Mouse (Mus musculus) lung, postnatal 36 days (tissue): ENCODE results near the gene Pi4k2a.

Experiments used
- DNase-seq: peaks from one replicate; pipeline ENCODE4 v3.0.0; 2022; ENCODE audit warnings: mixed read lengths

Gene Pi4k2a

DNA sequence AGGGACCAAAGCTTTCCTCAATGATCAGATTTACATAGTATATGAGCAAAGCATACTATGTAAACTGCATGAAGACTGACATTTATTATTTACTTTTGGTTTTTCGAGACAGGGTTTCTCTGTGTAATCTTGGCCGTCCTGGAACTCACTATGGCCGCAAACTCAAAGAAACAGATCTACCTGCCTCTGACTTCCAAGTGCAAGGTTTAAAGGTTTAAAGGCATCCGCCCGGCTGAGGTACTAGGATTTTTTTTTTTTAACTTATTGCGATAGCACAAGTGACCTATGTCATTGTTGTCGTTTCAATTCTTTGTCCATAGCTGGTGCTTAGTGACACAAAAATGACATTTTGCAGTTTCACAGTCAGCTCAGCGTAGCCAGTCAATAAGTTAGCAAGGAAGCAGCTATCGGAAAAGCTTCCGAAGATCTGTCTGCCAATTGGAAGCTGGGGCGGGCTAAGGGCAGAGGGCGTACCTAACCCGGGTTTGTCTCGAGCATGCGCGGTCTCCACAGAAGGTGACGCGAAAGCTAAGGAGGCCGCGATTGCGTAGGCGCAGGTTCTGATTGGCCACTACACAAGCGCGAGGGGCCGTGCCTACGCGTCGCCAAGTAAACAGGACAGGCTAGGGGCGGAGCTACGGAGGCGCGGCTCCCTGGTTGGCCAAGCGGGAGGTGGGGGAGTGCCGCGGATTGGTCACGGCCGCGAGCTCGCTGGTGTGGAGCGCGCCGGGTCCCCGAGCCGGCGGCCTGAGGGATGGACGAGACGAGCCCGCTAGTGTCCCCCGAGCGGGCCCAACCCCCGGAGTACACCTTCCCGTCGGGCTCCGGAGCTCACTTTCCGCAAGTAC, at the start of gene Pi4k2a:
Pi4k2a (plus strand) TSS at position 723 of the 848 bp plus-strand sequence.
- DNase-seq, result peak; percentile 100

- DNase-seq, result no peak
Observed at GRCm38 (mm10) chr19:42043988-42044387, 46.3 kb upstream of the Pi4k2a start.

DNA sequence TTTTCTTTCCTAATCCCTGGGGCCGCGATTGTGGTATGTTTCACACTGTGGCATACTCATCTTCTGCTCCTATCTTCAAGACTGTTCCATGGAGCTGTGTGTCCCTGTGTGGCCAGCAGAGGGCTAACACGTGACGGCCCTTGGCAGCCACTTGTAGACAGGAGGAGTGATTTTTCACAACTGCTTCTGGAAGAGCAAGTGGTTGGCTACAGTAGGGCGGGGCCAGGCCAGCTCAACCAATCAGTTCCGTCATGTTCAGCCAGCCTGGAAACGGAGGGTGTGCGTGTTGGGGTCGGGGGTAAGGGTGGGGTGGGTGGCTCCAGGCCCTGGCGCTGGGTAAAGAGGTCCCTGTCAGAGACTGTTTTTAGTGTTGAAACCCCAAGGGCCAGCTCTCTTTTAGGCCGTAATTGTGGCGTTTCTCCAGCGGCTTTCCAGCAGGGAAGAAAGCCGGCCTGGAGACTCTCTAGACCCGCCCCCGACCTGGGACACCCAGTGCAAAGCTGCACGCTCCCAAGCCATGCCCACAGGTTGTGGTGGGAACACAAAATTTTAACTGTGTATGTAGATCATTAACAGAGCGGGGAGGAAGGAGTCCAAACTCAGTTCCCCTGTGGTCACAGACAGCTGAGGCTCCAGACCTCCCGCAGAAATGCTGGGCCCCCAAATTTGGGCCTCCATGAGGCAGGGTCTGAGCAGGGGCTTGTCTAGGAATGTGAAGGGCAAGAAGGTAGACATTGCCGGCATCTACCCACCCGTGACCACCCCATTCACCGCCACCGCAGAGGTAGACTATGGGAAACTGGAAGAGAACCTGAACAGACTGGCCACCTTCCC, 44.8 kb upstream of the Pi4k2a start, which contains the start of gene Hoga1:
Hoga1 (plus strand) TSS at position 342 of the 834 bp plus-strand sequence.
- peak; percentile 94 for DNase-seq

DNA sequence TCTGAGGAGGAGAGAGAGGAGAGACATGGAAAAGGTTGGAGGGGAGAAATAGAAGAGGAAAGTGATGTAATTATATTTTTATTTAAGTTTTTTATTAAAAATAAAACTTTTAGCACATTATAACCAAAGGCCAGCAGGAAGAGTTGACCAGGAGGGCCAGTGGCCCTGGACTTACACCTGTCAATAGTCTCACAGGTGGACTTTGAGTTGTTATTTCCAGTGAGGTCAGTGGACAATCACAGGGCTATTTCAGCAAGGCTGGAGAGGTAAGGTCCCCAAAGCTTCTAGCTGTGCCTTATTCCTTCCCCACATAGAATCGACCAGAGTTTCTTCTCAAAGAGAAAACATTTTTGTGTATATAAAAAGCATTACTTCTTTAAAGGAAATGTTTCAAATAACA, 40.0 kb upstream of the Pi4k2a start:
- no peak for DNase-seq

- DNase-seq, result no peak
Observed at GRCm38 (mm10) chr19:42051351-42051750, 38.9 kb upstream of the Pi4k2a start.

DNA sequence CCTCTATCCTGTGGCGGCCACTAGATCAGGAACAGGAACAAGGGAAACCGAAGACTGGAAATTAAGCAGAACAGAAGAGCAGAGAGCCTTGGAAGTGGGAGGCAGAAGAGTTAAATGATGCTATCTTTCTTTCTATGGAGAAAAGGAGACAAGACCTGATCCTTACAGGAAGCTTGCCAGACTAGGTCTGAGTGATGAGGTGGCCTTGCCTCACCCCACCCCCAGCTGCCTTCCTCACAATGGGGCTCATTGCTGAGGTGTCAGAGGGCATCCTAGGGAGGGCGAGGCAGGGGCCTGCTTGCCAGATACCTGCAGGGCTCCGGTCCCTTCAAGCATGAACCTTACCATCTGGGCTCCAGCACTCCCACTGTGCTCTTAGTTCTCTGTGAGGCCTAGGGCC, 38.3 kb upstream of the Pi4k2a start, which contains the start of gene 4933411K16Rik:
4933411K16Rik (plus strand) TSS at position 301 of the 400 bp plus-strand sequence.
- no peak for DNase-seq

GRCm38 (mm10) chr19:42054255-42054654, 36.0 kb upstream of the Pi4k2a start:
- DNase-seq, result peak; percentile 61

- DNase-seq, result no peak
Observed at GRCm38 (mm10) chr19:42055881-42056280, 34.4 kb upstream of the Pi4k2a start.

GRCm38 (mm10) chr19:42056719-42057409, 33.4 kb upstream of the Pi4k2a start:
- DNase-seq, result no peak

- peak; percentile 11 for DNase-seq
Observed at GRCm38 (mm10) chr19:42058426-42058825, 31.8 kb upstream of the Pi4k2a start.

GRCm38 (mm10) chr19:42061443-42061842, 28.8 kb upstream of the Pi4k2a start:
- DNase-seq, result no peak

DNA sequence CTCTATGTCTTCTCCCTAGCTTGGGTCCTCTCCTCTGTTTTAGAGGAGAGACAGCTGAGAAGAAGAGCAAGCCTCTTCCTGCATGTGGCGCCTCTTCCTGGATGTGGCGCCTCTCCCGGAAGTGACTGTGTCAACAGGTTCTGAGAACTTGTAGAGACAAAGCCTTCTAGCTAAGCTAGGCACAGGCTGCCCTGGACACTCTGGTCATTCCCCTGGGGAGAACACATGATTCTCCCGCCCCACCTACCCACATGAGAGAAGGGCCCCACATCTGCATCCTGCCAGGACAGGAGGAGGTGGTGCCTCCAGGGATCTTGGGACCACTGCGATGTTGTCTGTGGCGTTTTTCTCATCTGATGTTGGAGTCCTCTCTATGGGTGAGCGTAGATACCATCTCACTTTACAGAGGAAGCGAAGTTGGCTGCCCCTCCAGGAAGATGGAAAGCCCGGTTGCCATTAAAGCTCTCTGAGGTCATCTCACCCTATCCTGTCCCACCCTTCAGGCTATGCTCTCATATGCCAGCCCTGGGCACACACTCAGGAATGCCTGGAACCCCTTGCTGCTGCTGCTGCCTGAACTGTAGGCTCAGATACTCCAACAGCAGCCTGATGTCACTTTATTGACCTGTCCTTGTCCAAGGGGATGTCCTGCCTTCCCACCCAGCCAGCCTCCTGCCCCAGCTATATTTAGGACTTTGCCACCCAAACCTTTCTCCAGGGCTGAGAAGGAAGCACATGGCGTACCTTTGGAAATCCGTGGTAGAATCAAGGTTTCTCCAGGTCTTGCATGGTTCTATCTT, 21.6 kb upstream of the Pi4k2a start:
- DNase-seq, result peak; percentile 74

GRCm38 (mm10) chr19:42069241-42069525, 21.1 kb upstream of the Pi4k2a start:
- peak; percentile 69 for DNase-seq

GRCm38 (mm10) chr19:42071221-42071620, 19.0 kb upstream of the Pi4k2a start:
- DNase-seq, result peak; percentile 22

DNA sequence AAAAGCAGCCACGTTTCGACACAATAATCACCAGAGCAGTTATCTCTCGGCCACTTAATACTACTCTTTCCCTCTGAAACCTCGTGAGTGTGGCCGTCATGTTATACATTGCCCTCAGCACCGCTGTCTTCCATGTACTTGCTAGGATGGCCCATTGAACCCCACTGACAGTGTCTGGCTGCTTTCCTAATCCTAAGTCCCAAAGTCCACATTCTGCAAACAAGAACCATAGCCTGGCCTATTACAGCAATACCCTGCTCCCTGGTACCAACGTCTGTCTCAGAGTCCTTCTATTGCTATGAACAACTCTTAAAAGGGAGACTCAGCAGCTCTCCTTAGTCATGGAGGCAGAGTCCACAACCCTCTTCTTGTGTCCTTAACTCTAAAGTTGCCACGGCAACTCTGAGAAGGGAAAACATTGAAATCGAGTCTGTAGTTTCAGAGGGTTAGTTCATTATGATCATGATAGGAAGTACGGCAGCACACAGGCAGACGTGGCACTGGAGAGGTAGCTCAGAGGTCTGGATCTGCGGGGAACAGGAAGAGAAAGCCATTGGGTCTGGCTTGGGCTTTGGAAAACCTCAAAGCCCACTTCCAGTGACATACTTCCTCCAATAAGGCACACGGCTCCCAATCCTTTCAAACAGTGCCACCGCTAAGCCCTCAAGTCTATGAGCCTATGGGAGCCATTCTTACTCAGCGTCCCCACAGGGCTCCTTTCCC, 18.2 kb upstream of the Pi4k2a start:
- DNase-seq, result no peak

GRCm38 (mm10) chr19:42072802-42073201, 17.5 kb upstream of the Pi4k2a start:
- DNase-seq, result peak; percentile 23

DNA sequence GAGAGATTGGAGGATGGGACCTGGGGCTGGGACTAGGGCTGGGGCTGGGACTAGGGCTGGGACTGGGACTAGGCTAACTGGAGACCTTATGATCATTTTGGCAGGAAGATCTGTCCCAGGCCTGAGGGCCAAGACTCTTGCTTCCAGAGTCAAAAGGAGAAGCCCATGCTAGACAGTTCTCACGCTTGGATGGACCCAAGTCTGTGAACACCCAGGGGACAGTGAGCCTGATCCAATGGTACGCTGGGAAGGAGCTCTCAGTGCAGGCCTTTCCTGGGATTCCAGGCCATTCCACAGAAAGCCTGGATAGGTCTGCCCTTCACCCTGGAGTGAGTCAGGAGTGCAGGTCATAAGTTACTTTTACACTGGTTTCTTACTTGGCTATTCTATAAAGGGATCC, 15.2 kb upstream of the Pi4k2a start:
- DNase-seq, result no peak

DNA sequence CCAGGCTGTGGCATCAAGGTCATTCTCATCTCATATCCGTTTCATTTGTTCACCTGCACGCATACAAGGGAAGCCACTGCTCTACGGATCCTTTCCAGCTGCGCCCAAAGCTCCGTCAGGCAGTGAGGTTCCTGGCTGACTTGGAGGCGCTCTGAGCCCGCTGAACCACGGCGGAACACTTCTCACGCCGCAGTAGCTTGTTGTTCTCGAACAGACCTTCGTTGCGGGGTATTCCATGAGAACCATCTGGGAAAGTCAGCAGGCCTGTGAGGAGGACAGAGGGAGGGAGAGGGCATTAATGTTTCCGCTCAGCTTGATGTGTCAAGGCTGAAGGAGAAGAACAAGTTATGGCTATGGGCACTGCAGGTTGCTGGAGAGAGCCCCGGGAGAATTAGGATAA, 14.3 kb upstream of the Pi4k2a start:
- DNase-seq, result no peak

DNA sequence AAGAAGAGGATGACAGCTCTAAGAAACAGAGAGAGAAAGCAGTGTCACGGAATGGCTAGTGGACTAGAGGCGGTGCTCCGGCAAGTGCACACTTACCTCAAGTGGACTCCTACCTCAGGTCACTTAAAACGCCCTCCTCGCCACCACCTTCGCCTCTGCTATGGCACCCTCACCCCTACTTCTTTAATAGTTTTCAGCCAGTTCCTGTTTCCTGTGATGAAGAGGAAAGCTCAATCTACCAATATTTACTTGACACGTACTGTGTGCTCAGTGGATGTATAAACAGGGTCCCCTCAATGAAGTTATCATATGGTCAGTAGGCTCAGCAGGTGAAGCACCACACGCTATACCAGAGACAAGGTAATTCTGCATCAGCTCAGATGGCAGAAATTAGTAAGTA, 11.7 kb upstream of the Pi4k2a start:
- DNase-seq, result no peak

- DNase-seq, result no peak
Observed at GRCm38 (mm10) chr19:42079006-42079405, 11.3 kb upstream of the Pi4k2a start.

DNA sequence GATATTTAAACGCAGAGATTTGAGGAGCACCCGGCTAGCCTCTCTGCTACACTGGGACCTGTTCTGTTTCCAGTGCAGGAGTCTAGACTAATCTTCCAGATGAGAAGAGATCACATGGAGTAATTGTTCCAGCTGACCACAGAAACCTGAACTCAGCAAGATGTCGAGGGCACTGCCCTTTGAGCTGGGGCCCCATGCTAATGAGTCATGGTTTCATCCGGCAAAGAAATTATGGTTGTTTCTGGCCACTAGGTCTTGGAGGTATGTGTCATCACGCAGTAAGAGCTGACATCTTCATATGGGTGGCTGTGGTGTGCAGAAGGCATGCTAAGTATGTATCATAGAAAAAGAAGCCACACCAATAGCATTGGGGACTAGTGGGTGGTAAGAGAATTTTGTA, 10.3 kb upstream of the Pi4k2a start:
- DNase-seq, result no peak

DNA sequence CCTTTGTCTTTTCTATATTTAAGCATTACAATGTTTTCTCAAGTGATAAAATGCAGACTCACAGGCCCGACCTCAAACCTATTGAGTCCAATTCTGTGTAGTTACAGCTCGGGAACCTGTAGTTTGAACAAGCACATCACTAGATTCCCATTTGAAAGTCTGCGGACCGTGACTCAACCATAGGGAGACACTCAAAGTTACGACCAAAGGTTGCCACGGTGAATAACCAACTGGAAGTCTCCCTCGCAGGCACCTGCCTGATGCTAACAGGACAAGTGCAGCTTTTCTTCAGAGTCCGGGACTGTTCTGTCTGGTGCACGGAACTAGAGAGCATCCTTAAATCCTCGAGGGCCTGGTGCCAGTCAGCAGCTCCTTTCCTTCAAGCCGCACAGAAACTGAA, 9.8 kb upstream of the Pi4k2a start:
- DNase-seq, result no peak
